Mouse (Mus musculus) layer of hippocampus, adult 2 months (tissue): ENCODE data around the gene Gpatch8. TPM values are rescaled to one million over a fixed set of nuclear protein-coding genes. Genes with fewer than 3 reads are reported as not detected.

ENCODE experiments used
- DNase-seq, 2 experiments: peaks; one replicate each; pipeline ENCODE4 v3.0.0; 2022; ENCODE audit warnings: low spot score in 2 of 2
- H3K27ac ChIP-seq: fragments of 200-600 bp; 2 replicates; pipeline ENCODE4 v1.8.1; 2022
- H3K4me3 ChIP-seq: fragments of 200-600 bp; 2 replicates; pipeline ENCODE4 v1.8.1; 2022; ENCODE audit warnings: mild to moderate bottlenecking
- CTCF ChIP-seq: fragments of 200-600 bp; conservative IDR thresholded peaks from 2 replicates; pipeline ENCODE4 v1.8.1; 2022; ENCODE audit warnings: antibody characterized with exemption, mild to moderate bottlenecking, moderate library complexity
- total RNA-seq, 2 experiments: library from RNA; stranded (reverse); gene quantifications; 2 replicates each; pipeline ENCODE4 v1.2.3; 2021

The Gpatch8 gene
- total RNA-seq, 2 experiments from 2014 or later, result 53.0 to 58.9 TPM

- peak in 1 of 2 experiments; percentile 88 for DNase-seq
- Histone ChIP-seq H3K4me3 (peak overlapping the region; percentile 59), H3K27ac (peak overlapping the region; percentile 92)
- peak; percentile 89 for TF ChIP-seq CTCF
These were observed 117.7 kb downstream of the Gpatch8 start for GRCm38 (mm10) chr11:102438212-102439092.

DNA sequence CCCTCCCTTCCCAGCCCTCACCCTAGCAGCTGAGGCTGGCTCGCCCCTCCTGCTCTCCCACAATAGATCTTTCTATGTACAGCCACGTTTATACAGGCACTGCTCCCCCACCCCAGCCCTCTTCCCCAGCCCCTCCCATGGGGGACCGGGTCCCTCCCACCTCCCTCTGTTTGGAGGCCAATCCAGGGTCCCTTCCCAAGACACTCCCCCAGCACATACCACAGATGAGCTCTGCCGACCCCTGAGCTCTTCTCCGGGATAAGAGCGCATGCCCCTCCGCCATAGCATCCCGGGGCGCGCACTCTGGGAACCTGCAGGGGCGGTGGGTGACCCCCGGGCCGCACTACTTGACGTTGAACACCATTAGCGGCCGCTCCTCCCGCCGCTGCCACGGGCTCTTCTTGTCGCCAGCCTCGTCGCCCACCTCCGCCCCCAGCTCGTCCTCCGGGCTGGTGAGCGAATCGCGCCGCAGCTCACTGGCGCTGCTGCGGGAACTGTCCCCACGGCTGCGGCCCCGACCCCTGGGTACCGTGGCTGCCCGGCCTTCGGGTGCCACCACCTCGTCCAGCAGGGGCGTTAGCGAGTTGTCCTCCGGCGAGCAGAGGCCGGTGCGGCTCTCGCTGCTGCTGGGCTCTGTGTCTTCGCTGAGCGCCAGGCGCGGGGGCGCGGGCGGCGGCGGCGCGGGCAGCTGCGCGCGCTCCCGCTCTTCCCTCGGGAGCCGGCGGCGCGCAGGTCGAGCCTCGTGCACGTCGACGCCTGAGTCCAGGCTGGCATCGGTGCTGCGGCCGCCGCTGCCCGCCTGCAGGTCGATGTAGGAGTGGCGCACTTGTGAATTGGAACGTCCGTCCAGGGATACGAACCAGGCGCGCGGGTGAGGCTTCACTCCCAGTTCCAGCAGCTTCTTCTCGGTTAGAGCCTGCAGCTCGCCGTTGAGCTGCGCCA is 118.8 kb downstream of the Gpatch8 start:
- TF ChIP-seq CTCF, result peak; percentile 61
- peak in 1 of 2 experiments; percentile 74 for DNase-seq
- Histone ChIP-seq H3K27ac (peak overlapping the region; percentile 92), H3K4me3 (peak overlapping the region; percentile 59)

DNA sequence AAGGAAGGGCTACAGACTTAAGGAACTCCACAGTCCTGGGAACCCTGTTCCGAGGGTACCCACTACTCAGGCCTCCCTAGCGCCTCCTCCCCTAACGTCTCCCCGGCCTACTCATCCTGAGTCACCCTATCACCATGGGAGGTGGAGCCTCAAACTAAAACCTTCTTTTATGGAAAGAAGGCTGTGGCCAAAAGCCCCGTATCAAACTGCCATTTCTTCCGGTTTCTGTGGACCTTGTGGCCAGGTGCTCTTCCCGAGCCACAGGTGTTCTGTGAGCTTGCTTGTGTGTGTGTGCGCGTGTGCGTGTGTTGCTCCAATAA is 119.8 kb downstream of the Gpatch8 start:
- Histone ChIP-seq H3K4me3 (no peak overlapping the region), H3K27ac (no peak overlapping the region)
- DNase-seq, result peak in 1 of 2 experiments; percentile 35
- TF ChIP-seq CTCF, result no peak

DNA sequence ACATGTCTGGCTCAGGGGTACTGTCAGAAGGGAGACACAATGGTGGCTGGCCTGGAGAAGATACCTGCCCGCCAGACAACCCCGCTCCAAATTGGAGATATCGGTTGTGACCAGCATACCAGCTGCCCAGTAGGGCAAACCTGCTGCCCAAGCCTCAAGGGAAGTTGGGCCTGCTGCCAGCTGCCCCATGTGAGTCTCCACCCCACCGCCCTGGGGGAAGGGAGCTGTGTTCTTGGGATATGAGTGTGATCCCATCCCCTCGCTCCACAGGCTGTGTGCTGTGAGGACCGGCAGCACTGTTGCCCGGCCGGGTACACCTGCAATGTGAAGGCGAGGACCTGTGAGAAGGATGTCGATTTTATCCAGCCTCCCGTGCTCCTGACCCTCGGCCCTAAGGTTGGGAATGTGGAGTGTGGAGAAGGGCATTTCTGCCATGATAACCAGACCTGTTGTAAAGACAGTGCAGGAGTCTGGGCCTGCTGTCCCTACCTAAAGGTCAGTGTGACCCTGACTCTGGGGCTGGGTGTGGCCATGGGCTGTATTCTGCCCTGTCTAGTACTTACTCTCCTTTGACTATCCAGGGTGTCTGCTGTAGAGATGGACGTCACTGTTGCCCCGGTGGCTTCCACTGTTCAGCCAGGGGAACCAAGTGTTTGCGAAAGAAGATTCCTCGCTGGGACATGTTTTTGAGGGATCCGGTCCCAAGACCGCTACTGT is 120.3 kb downstream of the Gpatch8 start:
- Histone ChIP-seq H3K27ac (no peak overlapping the region), H3K4me3 (no peak overlapping the region)
- no peak for TF ChIP-seq CTCF
- no peak for DNase-seq

- H3K27ac ChIP-seq, result no peak overlapping the region
- no peak for TF ChIP-seq CTCF
These were observed 121.1 kb downstream of the Gpatch8 start for GRCm38 (mm10) chr11:102434816-102435705.

DNA sequence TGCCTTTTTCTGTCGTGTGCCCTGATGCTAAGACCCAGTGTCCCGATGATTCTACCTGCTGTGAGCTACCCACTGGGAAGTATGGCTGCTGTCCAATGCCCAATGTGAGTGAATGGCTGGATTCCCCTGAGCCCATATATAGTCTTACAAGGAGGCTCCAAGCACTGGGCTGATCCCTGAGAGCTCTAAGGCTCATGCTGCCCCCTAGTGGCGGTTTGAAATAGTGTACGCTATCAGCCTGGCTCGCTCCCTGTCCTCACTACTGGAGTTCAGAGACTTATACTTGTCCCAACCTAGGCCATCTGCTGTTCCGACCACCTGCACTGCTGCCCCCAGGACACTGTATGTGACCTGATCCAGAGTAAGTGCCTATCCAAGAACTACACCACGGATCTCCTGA is 121.8 kb downstream of the Gpatch8 start:
- no peak overlapping the region for H3K27ac ChIP-seq
- peak; percentile 88 to 93 for DNase-seq
- TF ChIP-seq CTCF, result peak; percentile 95
- H3K4me3 ChIP-seq, result no peak overlapping the region

More at GRCm38 (mm10) chr11:102434816-102435705, 121.1 kb downstream of the Gpatch8 start:
- no peak overlapping the region for H3K4me3 ChIP-seq
- no peak for DNase-seq

DNA sequence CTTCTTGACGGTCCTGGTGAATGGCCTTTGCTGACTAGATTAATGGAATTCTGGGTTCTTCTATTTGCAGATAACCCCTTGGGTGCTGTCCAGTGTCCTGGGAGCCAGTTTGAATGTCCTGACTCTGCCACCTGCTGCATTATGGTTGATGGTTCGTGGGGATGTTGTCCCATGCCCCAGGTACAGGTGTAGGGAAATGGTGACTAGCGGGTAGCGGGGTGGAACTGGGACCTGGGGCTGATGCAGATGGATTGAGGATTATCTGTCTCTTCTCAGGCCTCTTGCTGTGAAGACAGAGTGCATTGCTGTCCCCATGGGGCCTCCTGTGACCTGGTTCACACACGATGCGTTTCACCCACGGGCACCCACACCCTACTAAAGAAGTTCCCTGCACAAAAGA is 122.3 kb downstream of the Gpatch8 start:
- DNase-seq, result no peak
- TF ChIP-seq CTCF, result no peak
- H3K27ac ChIP-seq, result no peak overlapping the region
- H3K4me3 ChIP-seq, result no peak overlapping the region

- TF ChIP-seq CTCF, result no peak
- Histone ChIP-seq H3K4me3 (no peak overlapping the region; the same call in 1 of the 2 replicates), H3K27ac (peak overlapping the region; percentile 62; the same call in 1 of the 2 replicates)
- no peak for DNase-seq
These were observed 123.3 kb downstream of the Gpatch8 start for GRCm38 (mm10) chr11:102432896-102433295.

DNA sequence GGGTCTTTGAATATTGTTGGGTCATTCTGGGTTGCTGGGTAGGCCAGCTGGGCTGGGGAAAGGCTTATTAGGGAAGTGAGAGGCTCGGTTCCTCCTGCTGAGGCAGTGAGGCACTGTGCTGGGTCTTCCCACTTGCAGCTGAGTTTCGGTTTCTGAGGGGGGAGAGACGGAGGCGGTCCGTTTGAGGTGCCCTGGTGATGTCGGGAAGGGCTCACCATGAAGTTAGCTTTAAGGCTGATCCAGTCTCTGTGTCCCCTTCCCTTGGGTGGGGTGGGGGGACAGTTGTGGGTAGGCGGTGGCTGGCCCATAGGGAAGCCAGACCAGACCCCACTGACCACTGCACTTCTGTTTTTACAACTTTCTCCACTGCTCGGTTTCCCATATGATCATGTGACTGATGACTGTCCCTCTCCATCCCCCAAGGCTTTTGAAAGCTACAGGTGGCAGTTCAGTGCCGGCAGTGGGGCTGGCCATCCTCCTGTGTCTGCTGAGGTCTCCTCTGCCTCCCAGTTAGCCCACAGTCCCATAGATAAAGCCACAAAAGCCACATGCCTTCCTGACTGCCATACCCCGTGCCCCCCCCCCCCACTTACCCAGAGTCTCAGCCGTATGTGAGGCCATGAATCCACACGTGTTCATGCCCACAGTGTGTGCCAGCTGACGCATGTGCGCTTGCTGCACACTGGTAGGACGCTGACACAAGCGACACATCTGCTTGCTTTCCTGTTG is 123.9 kb downstream of the Gpatch8 start:
- H3K27ac ChIP-seq, result peak overlapping the region; percentile 53; the same call in 1 of the 2 replicates
- no peak for TF ChIP-seq CTCF
- peak overlapping the region; percentile 26; the same call in 1 of the 2 replicates for H3K4me3 ChIP-seq
- DNase-seq, result no peak

- no peak for DNase-seq
- TF ChIP-seq CTCF, result no peak
- Histone ChIP-seq H3K4me3 (peak overlapping the region; percentile 26; the same call in 1 of the 2 replicates), H3K27ac (peak overlapping the region; percentile 53; the same call in 1 of the 2 replicates)
These were observed 124.5 kb downstream of the Gpatch8 start for GRCm38 (mm10) chr11:102431728-102432114.
